Mouse (Mus musculus) cerebellum, adult 9-11 months (tissue): ENCODE measurements at regions not wholly inside any gene's neighbourhood (a gene's known extent, or its start where the extent isn't known, plus 50 kb on each side); places are given as distances from the start of the nearest gene placed in this dataset.

Experiments
- DNase-seq: peaks from one replicate; pipeline ENCODE4 v3.0.0; 2022

DNA sequence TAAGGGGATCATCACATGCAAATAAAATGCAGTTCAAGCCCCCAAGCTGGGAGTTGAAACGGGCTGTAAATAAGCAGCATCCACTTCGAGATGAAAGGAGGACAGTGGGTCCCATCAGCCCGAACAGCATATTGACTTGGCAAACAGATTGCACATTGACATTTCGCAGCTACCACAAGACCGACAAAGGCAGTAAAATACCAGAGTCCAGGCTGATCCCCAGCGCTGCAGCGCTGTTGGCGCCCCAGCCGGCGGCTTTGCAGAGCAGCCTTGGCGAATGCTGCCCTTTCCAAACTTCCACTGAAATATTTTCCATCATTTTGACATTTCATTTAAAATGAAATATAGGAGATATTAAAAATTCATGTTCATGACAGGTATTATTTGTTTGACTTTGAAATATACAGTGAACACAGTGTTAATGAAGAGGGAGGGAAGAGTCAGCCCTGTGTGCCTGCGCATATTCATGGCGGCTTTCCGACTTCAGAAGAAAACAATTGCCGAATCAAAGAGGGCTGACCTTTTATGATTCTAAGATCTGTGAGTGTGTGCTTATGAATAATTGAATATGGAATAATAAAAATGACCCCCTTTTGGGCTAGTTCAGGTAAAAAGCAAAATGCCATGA is 98.4 kb downstream of the Sqor start:
- peak; percentile 3 for DNase-seq

DNA sequence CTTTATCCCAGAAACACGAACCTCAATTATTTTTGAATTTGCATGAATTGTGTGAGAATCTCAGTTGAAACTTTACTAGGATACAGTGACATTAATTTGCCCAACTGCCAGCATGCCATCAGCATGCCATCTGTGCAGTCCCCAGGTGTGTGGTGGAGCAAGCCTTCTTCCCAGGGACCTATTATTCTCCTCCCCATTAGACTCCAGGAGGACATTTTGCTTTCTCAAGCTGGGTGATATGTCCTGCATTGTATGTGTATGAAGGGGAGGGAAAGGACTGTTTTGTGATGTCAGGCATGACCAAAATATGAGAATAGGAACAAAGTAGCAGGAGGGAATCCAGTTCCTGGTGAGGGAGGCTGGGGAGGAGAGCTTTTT is 98.9 kb downstream of the Sqor start:
- peak; percentile 5 for DNase-seq

DNA sequence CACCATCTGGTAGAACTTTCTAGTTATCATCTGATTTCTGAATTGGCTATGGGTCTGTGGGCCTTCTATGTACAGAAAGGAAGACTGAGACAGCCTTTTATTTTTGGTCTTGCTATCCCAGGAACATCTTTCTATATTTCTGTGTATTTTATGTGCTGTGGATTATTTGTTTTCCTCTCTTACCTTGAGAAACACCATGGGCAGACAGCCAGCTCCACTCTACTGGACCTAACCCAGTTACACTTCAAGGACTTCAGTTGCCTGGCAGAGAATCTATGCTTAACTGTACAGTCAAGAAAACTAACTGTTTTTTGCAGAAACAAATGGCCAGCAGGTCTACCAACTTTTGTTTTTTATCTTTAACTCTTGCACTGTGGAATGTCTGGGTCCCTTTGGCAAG is 122.1 kb downstream of the Sqor start:
- no peak for DNase-seq

DNA sequence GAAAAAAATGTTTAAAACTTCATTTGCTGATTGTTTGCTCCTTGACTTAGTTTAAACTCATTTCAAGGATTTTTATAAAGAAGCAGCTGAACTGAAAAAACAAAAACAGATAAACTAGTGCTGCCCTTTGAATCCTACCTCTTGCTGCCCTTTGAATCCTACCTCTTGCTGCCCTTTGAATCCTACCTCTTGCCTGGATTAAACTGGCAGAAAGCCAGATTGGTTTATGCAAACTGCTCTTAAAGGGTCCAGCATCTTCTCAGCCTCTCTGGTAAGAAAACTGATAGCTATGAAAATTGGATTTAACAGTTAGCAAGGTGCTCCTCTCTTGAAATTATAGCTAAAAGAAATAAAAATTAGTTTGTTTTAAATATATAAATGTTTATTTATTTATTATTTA is 122.5 kb downstream of the Sqor start:
- DNase-seq = no peak

DNA sequence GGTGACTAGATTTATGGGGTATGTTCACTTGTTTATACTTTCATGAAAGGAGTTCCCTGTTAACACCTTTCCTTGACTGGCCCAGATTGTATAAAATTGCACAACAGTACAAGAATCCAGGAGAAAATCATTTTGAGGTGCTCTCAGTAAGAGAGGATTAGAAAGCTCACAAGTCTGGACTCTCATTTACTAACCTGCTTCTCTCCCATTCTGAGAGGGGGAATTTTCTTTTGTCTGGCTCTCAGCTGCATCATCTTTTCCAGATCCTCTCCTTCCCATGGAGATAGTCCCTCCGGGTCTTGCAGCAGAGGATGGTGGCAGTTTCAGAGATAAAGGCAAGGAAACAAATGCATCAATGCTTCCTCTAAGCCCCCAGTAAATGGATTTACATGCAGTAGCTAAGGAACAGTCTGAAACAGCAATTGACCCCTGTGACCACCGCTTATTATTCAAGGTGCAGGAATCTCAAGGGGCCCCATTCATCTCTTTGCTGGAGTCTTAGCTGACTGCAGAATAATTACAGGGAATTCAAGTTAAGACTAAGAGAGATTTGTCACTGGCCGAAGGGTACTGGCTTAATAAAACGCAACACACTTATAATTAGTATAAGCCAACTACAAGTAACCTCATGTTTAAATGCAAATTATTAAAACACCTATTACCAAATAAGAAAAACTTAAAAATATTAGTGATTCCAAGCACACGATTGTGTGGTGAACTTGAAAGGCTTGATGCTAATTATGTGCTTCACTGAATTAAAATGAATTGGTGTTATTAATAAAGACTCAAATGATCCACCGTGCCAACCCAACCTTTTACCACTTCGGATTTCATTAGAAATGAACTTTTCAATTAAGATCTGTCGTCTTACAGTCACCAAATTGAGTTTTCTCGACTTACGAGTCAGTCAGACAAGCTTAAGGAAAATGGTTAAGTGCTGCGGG is 140.4 kb downstream of the Sqor start:
- no peak for DNase-seq

DNA sequence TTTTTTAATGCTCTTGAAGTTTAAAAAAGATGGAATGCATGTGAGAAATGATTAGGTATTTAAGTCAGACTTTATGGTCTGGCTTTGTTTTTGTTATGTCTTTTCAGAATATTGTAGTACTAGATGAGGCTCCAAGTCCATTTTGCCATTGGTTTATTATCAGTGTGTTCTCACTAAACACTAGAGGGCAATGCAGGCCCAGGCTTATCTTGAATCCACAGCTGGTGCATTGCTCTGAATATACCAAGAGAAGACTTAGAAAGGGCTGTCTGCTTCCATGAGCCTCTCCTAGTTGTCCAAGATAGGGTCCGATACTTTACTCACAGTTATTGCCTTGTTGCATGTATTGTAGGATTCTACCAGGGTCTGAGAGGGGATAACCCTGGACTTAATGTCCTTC is 151.7 kb downstream of the Sqor start:
- DNase-seq = no peak

DNA sequence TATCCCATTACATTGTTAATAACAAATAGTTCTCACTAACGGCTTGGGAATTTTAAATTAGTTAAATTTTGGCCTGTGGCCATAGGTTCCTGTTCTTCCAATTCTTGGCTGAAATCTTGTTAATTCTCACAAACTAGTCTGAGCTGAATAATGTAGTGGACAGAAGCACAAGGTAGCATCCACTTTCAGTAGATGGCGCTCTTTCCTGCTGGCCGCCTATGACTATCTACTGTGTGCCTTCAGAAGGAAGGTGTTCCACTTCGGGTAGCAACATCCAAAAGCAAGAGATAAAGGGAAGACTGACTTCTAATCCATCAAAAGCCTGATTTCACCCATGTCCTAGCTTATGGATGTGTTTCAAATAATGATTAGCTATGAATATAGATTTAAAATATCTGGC is 172.9 kb downstream of the Sqor start:
- peak; percentile 2 for DNase-seq

DNA sequence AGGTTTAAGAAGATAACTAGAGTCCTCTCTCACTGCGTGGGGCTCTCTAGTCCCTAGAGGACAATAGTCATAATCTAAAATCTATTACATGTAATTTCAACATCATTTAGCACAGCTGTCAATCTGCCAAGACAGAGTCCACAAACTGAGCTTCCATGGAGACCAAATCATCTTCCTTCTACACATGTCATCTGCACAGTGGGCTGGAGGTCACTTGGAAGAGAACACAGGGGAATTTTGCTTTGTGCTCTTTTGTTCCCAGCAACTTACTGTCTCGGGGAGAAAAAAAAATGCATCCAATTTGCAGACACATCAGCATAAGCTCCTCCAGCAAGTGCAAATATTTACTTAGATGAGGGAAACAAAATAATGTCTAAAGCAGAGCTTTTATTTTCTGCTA is 179.8 kb downstream of the Sqor start:
- DNase-seq = no peak

DNA sequence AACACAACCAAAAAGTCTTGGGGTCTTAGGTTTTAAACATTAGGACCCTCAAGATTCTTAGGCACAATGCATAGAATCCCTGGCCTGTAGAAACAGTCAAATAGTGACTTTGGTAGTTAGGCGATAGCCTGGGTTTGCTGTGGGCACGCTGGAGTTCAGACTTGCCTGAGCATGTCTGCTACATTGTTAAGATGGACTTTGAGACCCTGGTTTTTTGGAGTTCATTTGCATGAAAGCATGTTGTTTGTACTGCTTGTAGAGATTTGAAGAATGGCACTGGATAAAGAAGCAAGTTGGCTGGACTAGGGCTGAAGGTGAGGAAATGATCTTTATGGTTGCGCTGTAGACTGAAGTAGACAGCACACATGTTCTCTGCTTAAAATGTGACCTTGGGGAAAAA is 180.9 kb downstream of the Sqor start:
- no peak for DNase-seq

DNA sequence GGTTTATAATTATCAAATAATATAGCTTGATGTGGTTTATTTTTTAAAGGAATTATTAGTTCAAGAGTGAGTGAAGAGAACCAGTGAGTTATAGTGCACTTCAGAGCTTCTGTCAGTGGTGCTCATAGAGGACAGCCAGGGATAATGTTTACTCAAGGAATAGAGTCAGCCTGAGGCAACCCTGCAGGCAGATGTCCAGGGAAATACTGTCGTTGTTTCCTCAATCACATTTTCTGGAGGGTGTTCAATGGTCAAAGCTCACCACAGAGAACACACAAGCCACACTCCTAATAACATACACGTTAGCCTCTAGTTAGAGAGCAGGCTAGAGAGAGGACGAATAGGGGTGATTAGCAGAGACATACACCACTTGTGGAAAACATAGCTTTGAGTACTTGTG is 184.0 kb downstream of the Sqor start:
- no peak for DNase-seq

DNA sequence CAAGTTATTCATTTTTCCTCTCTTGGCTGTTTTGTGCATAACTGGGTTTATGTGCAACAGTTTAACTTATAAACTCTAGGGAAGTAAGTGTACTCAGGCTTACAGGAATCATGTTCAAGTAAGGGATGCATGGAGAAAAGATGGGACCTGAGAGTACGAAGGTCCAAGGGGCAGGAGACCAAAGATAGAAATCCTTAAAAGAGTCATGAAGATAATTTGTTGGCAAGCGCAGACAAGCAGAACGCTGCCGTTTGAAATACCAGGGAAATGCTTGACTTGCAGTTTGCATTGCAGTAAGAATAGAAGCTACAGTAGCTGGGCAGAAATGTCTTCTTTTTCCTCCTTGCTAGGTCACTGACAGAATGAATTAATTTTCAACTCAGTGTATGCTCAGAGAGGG is 196.7 kb downstream of the Sqor start:
- no peak for DNase-seq

DNA sequence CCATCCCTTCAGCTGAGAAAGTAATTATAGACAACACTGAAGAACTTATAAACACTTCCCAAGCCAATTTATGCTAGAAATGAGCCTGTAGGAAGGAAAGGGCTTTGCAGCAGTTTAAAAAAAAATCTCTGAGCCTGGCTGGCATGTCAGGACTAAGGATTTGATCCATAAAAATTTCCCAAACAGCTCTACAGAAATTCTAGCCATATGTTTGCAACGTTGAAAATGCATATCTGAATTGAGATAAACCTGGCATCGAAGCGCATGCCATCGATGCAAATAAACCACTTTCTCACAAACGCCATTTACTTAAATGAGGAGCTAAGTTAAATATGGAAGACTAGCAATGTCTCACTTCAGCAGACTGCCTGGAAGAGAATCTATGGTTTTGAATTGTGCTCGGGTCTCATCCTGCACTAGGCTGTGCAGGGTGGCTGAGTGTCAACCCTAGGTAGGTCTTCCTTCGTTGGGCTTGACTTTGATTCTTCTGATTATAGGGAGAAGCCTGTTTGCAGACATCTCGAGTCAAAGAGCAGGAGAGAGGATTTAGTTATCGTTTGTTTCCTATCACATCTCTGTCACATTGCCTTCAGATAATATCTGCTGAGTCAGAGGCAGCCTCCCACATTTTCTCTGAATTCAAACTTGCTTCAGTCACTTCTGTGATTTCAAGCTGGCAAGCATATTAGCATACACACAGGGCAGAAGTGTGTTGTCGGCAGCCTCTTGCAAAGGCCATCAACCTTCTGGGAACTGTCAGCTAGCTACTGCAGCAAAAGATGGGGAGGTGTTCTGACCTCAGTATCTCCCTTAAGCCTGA is 204.0 kb downstream of the Sqor start:
- no peak for DNase-seq
